Mouse (Mus musculus) NIH3T3 (cell line): ENCODE measurements at regions not wholly inside any gene's neighbourhood (a gene's known extent, or its start where the extent isn't known, plus 50 kb on each side); places are given as distances from the start of the nearest gene placed in this dataset.

Source experiments
- DNase-seq: peaks from one replicate; pipeline ENCODE4 v3.0.0-alpha.2; 2012; ENCODE audit warnings: low read depth

DNA sequence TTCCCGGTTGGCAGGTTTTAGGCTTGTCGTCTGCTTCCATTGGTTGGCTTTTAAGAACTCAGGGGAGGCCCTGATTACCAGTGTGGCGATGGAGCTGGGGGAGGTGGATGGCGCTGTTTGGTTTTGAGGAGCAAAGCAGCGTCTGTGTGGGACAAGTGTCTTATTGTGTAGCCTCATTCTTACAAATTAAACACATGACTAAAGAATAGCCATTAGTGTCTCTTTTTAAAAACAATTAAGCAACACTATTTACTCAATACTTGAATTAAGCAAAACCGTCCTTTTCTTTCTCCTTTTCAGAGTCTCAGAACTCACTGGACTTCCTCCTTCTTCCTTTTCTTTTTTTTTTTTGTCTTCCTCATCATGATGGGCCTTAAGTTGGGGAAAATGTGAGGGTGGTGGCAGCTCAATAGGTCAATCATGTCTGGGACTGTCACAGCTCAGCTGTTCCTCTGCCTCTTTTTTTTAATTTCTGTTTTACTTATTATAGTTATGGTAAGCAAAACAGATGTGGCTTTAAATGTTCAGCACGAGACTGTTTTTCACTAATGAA is 89.1 kb downstream of the Kcnrg start:
- DNase-seq, result no peak

DNA sequence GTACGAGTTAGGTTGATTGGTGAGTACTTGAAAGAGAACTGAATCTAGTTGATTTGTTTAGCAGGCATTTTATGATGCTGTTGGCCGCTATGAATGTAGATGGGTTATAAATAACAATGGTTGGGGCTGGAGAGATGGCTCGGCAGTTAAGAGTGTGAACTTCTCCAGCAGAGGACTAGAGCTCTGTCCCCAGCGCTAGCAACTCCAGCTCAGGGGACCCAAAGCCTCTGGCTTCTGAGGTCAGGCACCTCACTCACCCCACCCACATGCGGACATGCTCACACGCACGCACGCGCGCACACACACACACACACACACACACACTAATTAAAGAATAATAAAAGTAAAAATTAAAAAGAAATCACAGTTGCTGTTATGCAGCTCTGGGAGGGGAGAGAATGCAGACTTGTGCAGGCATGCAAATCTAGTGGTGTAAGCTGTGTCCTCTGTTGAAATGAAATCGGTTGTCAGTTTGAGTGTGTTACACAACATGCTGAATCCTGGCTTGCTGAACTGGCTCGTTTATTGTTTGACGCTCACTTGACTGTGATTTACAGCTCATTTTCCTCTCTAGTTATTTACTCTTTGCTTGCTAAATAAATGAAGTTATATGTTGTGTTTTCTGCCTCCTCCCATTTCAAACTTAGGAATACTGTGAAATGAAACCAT is 89.8 kb downstream of the Kcnrg start:
- no peak for DNase-seq

- no peak for DNase-seq
These were observed 90.4 kb downstream of the Kcnrg start for GRCm38 (mm10) chr14:61697704-61698103.

GRCm38 (mm10) chr14:61698358-61699055 is 91.2 kb downstream of the Kcnrg start:
- DNase-seq, result peak; percentile 15

- DNase-seq, result no peak
These were observed 92.4 kb downstream of the Kcnrg start for GRCm38 (mm10) chr14:61699638-61700037.

GRCm38 (mm10) chr14:61701131-61701530 is 93.9 kb downstream of the Kcnrg start:
- DNase-seq, result no peak

DNA sequence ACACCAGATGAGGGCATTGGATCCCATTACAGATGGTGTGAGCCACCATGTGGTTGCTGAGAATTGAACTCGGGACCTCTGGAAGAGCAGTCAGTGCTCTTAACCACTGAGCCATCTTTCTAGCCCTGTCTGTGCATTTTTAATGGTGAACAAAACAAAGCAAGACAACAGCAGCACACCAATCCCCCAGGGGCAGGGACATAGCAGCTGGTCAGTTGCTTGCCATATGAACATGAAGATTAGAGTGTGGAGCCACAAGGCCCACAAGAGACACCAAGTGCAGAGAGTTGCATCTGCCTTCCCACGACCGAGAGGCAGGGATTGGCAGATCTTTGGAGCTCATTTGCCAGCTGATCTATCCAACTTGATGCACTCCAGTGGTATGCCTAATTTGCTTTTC is 96.7 kb downstream of the Kcnrg start:
- no peak for DNase-seq

- DNase-seq, result no peak
These were observed 99.7 kb downstream of the Kcnrg start for GRCm38 (mm10) chr14:61706984-61707383.

DNA sequence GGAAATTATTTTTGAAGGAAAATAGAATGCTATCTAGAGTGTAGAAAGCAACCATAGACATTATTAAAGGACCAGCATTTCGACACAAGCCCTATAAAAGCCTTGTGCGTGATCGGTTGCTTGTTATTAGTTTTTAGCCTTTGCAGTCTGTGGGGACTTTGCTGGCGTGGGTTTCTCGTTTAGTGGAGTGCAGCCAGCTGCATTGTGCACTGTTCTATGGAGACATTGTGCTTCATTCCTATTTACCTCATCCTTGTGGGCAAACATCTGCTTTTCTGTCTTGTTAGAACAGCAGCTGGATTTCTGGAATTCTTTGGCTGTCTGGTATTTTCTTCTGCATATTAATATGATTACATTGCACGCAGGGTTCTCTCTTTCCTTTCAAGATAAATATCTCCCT is 101.1 kb downstream of the Kcnrg start:
- no peak for DNase-seq

GRCm38 (mm10) chr14:61715746-61716145 is 108.5 kb downstream of the Kcnrg start:
- DNase-seq, result no peak

- no peak for DNase-seq
These were observed 111.3 kb downstream of the Kcnrg start for GRCm38 (mm10) chr14:61718392-61719124.

GRCm38 (mm10) chr14:61721302-61721701 is 114.0 kb downstream of the Kcnrg start:
- DNase-seq, result no peak

DNA sequence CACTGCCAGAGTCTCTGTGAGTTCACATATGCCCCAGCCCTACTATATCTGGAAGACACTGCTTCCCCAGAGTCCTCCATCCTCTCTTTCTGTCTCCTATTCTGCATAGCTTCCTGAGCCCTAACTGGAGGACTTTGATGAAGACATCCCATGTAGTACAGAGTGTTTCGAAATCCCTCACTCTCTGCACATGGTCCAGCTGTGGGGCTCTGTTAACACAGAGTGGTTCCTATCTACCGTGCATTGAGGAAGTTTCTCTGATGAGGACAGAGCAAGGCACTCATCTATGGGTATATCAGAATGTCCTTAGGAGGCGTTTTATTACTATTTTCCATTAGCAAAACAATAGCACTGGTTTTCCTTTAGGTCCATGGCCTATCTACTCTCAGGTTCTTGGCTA is 117.7 kb downstream of the Kcnrg start:
- no peak for DNase-seq

DNA sequence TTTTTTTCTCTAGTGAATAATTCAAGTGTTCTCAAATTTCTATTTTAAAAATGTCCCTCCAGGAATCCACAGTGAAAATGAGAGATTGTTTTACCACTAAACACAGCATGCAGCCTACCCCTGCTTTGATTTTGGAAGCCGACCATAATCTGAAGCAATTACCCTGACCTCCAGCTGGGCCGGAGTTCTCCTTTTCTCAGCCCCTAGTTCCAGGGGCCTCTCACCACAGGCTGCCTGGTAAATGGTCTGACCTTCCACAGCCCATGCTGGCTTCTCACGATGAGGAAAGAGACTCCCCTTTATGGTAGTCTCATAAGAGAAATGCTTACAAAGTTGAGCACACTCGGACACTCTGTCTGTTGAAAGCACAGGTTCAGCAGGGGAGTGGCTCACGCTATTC is 121.3 kb downstream of the Kcnrg start:
- DNase-seq, result no peak

- no peak for DNase-seq
These were observed 128.3 kb downstream of the Kcnrg start for GRCm38 (mm10) chr14:61735541-61735940.

DNA sequence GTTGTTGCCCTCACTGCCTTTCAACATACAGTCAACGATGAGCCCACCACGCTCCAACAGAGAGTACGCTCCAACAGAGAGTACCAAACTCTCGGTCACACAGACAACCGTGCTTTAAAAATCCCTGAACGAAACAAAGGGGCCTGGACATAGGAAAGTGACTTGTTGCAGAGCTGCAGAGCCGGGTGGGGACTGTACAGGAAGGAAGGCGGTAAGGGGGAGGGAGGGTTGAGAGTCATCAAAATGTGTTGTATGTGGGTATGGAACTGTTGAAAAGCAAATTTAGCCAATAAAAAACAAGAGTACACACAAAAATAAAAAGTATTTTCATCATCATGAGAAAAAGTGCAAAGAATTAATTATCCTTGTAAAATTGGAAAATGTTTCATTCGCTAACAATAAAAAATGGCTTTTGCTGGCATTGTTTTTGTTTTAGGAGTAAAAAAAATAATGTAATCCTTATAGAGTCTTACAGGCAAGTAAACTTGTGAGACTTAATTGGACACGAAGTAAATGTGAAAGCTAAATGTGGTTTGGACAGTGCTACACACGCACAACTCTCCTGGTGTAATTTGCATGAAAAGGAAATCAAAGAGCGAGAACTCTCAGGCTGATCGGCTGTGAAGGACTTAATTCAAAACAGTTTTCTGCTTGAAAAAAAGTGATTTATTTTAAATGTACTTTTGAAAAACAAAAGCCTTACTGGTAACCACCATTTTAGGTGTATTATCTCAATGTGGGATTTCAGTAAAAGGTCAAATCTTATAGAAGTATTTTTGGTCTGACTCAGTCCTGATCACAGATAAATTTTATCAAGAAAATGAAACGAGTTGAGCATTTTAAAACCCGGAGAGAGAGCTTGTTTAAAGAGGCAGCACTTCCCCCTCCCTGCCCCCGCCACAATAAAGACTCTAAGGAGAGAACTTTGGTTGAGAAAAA is 129.4 kb downstream of the Kcnrg start:
- peak; percentile 3 for DNase-seq

GRCm38 (mm10) chr14:61737504-61738040 is 130.3 kb downstream of the Kcnrg start:
- DNase-seq, result peak; percentile 20

DNA sequence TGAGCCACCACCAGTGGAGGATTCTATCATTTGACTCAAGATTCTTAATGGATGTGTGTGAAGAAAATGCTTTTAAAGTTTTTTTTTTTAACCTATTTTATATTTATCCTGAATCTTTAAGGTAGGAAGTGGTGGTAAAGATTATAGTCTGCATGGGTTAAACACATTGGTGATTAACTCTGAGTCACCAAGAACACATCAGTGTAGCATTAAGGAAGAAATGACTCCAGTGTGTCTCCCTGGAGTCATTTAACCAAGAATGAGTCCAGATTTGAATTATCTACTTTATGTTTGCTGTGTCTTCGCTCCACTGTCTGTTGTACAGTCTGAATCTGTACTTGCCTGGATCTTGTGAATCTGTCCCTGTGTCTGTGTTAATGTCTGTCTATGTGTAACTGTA is 132.2 kb downstream of the Kcnrg start:
- peak; percentile 3 for DNase-seq

GRCm38 (mm10) chr14:61743855-61744408 is 136.7 kb downstream of the Kcnrg start:
- DNase-seq, result no peak

DNA sequence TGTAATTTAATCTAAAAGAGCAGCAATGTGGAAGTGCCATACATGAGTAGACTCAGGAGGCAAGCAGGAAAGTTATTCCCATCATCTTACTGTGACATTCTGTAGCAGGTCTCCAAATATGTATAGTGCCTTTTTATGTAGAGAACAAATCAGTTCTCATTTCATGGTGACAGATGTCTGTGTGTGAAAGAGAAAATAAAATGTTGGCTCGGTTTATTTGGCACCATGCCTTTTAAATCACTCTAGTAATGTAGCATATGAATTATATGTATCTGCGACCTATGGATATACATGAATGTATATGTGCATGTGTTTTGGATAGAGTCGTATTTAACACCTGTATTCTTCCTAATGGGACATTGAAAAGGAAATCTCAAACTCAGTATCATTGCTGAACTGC is 146.2 kb downstream of the Kcnrg start:
- DNase-seq, result no peak

- no peak for DNase-seq
These were observed 149.4 kb downstream of the Kcnrg start for GRCm38 (mm10) chr14:61756651-61757050.
